ENCODE assay signal across 11 mouse cellular contexts in the genomic region with DNA sequence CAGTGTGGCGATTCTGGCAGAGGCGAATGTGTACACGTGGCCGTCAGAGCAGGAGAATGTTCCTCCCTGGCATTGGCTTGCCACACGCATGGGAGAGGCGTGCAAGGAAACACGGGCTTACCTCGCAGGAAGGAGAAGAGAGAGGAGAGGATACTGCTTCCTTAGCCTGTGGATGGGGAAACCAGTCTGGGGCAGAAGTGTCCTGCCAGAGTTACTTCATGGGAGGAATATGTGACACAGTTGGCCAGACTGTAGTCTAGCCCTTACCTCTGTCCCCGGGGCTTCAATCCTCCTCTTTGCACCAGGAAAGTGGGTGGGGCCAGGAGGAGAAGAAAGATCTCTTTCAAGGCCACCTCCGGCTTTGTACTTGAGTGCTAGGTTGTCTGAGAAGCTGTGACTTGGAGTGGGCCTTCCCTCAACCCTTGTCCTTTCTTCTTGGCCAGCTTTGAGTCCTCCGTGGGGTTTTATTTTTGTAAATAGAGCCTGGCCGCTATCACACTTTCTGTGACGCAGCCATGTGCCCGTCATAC. TPM values are rescaled to one million over a fixed set of nuclear protein-coding genes. Genes with fewer than 3 reads are reported as not detected.
A peak's percentile ranks its signal among the peaks of the same experiment; 100 is the strongest.
DNase-seq lines count a peak whose midpoint lies in the region; ATAC-seq lines count a peak whose summit lies in the region.
"Had no signal": no experiment of that assay in that cellular context is flagged by ENCODE, and none has a peak within 500 bp of the region (broad histone marks: within the 10 kb centered on the region; RNA-seq: fewer than 3 reads in every experiment).

No protein-coding gene starts in this region.

- no peaks in the 10 kb centered on the region for H3K9me3 ChIP-seq in kidney, embryonic 15.5 days (replicated peaks)
- no peaks in the 10 kb centered on the region for H3K9me3 ChIP-seq in limb, embryonic 12.5 days

- 65% methylated on average over 14 of the region's 14 CpGs for WGBS in kidney, embryonic 15.5 days
- 76% methylated on average over 14 of the region's 14 CpGs for WGBS in limb, embryonic 12.5 days

- H3K4me2 ChIP-seq in kidney, embryonic 15.5 days = peak overlapping the region; percentile 87
- H3K4me2 ChIP-seq in limb, embryonic 12.5 days = peak overlapping the region; percentile 88; the same call in 1 of the 2 replicates

- ATAC-seq in CD4-positive, CD25-positive, alpha-beta regulatory T cell, adult 4 months = no peak
- no peak for ATAC-seq in kidney, embryonic 15.5 days (replicated peaks; ENCODE audit: low FRiP score)
- ATAC-seq in limb, embryonic 12.5 days (ENCODE audit: insufficient number of reproducible peaks, insufficient read depth, low FRiP score, low TSS enrichment, low read depth) = no peak
- ATAC-seq in granulocyte monocyte progenitor cell, adult 5-6 weeks (replicated peaks; ENCODE audit: poor library complexity, severe bottlenecking) = no peak

- H3K9ac ChIP-seq in kidney, embryonic 15.5 days = no peak overlapping the region
- H3K9ac ChIP-seq in limb, embryonic 12.5 days (replicated peaks) = no peak overlapping the region

- peak; percentile 31 for DNase-seq in CD4-positive, CD25-positive, alpha-beta regulatory T cell, adult 2 months (ENCODE audit: low read depth, low spot score)
- no peak for DNase-seq in kidney, postnatal 10 days
- DNase-seq in right cerebral cortex, adult 18-20 months = no peak
- DNase-seq: cerebellum, postnatal 25 days had no signal

- H3K27me3 ChIP-seq in kidney, embryonic 15.5 days = no peaks in the 10 kb centered on the region
- H3K27me3 ChIP-seq in limb, embryonic 12.5 days = no peaks in the 10 kb centered on the region

- H3K4me3 ChIP-seq in kidney, embryonic 15.5 days (replicated peaks) = 0 out of 2 replicates have a peak overlapping the region, but pooled peaks have one; percentile 97
- H3K4me3 ChIP-seq in brown adipose tissue, adult 24 weeks (ENCODE audit: insufficient read depth, low read depth, low read length) = peak overlapping the region; percentile 23
- no peak overlapping the region for H3K4me3 ChIP-seq in limb, embryonic 12.5 days (replicated peaks)

- peak overlapping the region; percentile 45; the same call in 1 of the 2 replicates for H3K27ac ChIP-seq in kidney, embryonic 15.5 days
- peak overlapping the region; percentile 75; the same call in 1 of the 2 replicates for H3K27ac ChIP-seq in brown adipose tissue, adult 24 weeks (replicated peaks; ENCODE audit: low read depth, low read length)
- peak overlapping the region; percentile 72 for H3K27ac ChIP-seq in limb, embryonic 12.5 days

- H3K4me1 ChIP-seq in kidney, embryonic 15.5 days = peaks cover 77% of the 10 kb centered on the region
- peaks cover 52% of the 10 kb centered on the region for H3K4me1 ChIP-seq in brown adipose tissue, adult 24 weeks (ENCODE audit: control insufficient read depth, insufficient read depth, insufficient read length, low read length)
- peaks cover 51% of the 10 kb centered on the region for H3K4me1 ChIP-seq in limb, embryonic 12.5 days (replicated peaks)

- H3K36me3 ChIP-seq in kidney, embryonic 15.5 days = no peaks in the 10 kb centered on the region
- no peaks in the 10 kb centered on the region for H3K36me3 ChIP-seq in limb, embryonic 12.5 days

RNA-seq across cellular contexts. Expression of a gene that starts 4.4 kb away (rescaled TPM):
- 10 to 100 TPM; 50.6 to 55.5 TPM for polyA plus RNA-seq in CD4-positive, CD25-positive, alpha-beta regulatory T cell, adult 4 months (2017; shearing (Covaris generic))
- polyA plus RNA-seq in kidney, embryonic 15.5 days (2015; fragmentation: Nextera tagmentation; extraction: Ambion mirVana) = 14.5 and 15.0 TPM in 2 replicates
- 6.3 and 15.4 TPM in 2 replicates for polyA plus RNA-seq in brown adipose tissue, adult 24 weeks (2012; ENCODE audit: insufficient read depth, insufficient read length, missing spikeins)
- polyA plus RNA-seq in limb, embryonic 12.5 days (2016; fragmentation: Nextera tagmentation; extraction: Ambion mirVana) = 12.3 and 16.0 TPM in 2 replicates
- total RNA-seq in granulocyte monocyte progenitor cell, adult 5-6 weeks (2014; fragmentation: Nextera tagmentation) = 2.4 and 3.8 TPM in 2 replicates
- total RNA-seq in granulocyte monocyte progenitor cell, adult 5-6 weeks (2017) = 1.3 and 1.5 TPM in 2 replicates

RNA-seq across cellular contexts. Expression of a gene that starts 31.1 kb away (rescaled TPM):
- 100 to 1,000 TPM; 131 to 166 TPM for polyA plus RNA-seq in CD4-positive, CD25-positive, alpha-beta regulatory T cell, adult 4 months (2017; shearing (Covaris generic))
- polyA plus RNA-seq in kidney, embryonic 15.5 days (2015; fragmentation: Nextera tagmentation; extraction: Ambion mirVana) = 103 and 107 TPM in 2 replicates
- 31.2 and 37.5 TPM in 2 replicates for polyA plus RNA-seq in brown adipose tissue, adult 24 weeks (2012; ENCODE audit: insufficient read depth, insufficient read length, missing spikeins)
- 99.3 and 99.7 TPM in 2 replicates for polyA plus RNA-seq in limb, embryonic 12.5 days (2016; fragmentation: Nextera tagmentation; extraction: Ambion mirVana)
- total RNA-seq in granulocyte monocyte progenitor cell, adult 5-6 weeks (2014; fragmentation: Nextera tagmentation) = 93.4 and 126 TPM in 2 replicates
- total RNA-seq in granulocyte monocyte progenitor cell, adult 5-6 weeks (2017) = 32.8 and 33.4 TPM in 2 replicates

RNA-seq across cellular contexts. Expression of a gene that starts 35.1 kb away (rescaled TPM):
- polyA plus RNA-seq in CD4-positive, CD25-positive, alpha-beta regulatory T cell, adult 4 months (2017; shearing (Covaris generic)) = not detected
- polyA plus RNA-seq in kidney, embryonic 15.5 days (2015; fragmentation: Nextera tagmentation; extraction: Ambion mirVana) = 2.0 and 2.7 TPM in 2 replicates
- not detected in 2 replicates for polyA plus RNA-seq in brown adipose tissue, adult 24 weeks (2012; ENCODE audit: insufficient read depth, insufficient read length, missing spikeins)
- polyA plus RNA-seq in limb, embryonic 12.5 days (2016; fragmentation: Nextera tagmentation; extraction: Ambion mirVana) = 3.9 and 5.4 TPM in 2 replicates
- total RNA-seq in granulocyte monocyte progenitor cell, adult 5-6 weeks (2014; fragmentation: Nextera tagmentation) = 1.8 TPM in 1 of 2 replicates, not detected in the other
- total RNA-seq in granulocyte monocyte progenitor cell, adult 5-6 weeks (2017) = not detected in 2 replicates
- polyA plus RNA-seq: liver, embryonic 16.5 days had no signal

RNA-seq across cellular contexts. Expression of a gene that starts 36.0 kb away (rescaled TPM):
- polyA plus RNA-seq in CD4-positive, CD25-positive, alpha-beta regulatory T cell, adult 4 months (2017; shearing (Covaris generic)) = not detected
- polyA plus RNA-seq in kidney, embryonic 15.5 days (2015; fragmentation: Nextera tagmentation; extraction: Ambion mirVana) = 0.10 and 0.17 TPM in 2 replicates
- polyA plus RNA-seq in brown adipose tissue, adult 24 weeks (2012; ENCODE audit: insufficient read depth, insufficient read length, missing spikeins) = not detected in 2 replicates
- polyA plus RNA-seq in limb, embryonic 12.5 days (2016; fragmentation: Nextera tagmentation; extraction: Ambion mirVana) = 0.55 TPM in 1 of 2 replicates, not detected in the other
- total RNA-seq in granulocyte monocyte progenitor cell, adult 5-6 weeks (2014; fragmentation: Nextera tagmentation) = not detected in 2 replicates
- total RNA-seq in granulocyte monocyte progenitor cell, adult 5-6 weeks (2017) = not detected in 2 replicates
- total RNA-seq: neutrophil, adult 5-6 weeks had no signal

RNA-seq across cellular contexts. Expression of a gene that starts 47.4 kb away (rescaled TPM):
- polyA plus RNA-seq in CD4-positive, CD25-positive, alpha-beta regulatory T cell, adult 4 months (2017; shearing (Covaris generic)) = 10 to 100 TPM; 25.2 to 38.6 TPM
- 22.3 and 23.2 TPM in 2 replicates for polyA plus RNA-seq in kidney, embryonic 15.5 days (2015; fragmentation: Nextera tagmentation; extraction: Ambion mirVana)
- polyA plus RNA-seq in brown adipose tissue, adult 24 weeks (2012; ENCODE audit: insufficient read depth, insufficient read length, missing spikeins) = 2.4 and 3.0 TPM in 2 replicates
- 29.8 and 29.9 TPM in 2 replicates for polyA plus RNA-seq in limb, embryonic 12.5 days (2016; fragmentation: Nextera tagmentation; extraction: Ambion mirVana)
- total RNA-seq in granulocyte monocyte progenitor cell, adult 5-6 weeks (2014; fragmentation: Nextera tagmentation) = 37.5 and 51.7 TPM in 2 replicates
- total RNA-seq in granulocyte monocyte progenitor cell, adult 5-6 weeks (2017) = 26.0 and 31.9 TPM in 2 replicates
